Mouse (Mus musculus): ENCODE results near the gene Nfkb1.

Nfkb1 gene

GRCm38 (mm10) chr3:135702658-135703057 lies 11.3 kb upstream of the Nfkb1 start:
- no peak for DNase-seq (ENCODE audit: extremely low spot score, low read depth, low spot score)

DNA sequence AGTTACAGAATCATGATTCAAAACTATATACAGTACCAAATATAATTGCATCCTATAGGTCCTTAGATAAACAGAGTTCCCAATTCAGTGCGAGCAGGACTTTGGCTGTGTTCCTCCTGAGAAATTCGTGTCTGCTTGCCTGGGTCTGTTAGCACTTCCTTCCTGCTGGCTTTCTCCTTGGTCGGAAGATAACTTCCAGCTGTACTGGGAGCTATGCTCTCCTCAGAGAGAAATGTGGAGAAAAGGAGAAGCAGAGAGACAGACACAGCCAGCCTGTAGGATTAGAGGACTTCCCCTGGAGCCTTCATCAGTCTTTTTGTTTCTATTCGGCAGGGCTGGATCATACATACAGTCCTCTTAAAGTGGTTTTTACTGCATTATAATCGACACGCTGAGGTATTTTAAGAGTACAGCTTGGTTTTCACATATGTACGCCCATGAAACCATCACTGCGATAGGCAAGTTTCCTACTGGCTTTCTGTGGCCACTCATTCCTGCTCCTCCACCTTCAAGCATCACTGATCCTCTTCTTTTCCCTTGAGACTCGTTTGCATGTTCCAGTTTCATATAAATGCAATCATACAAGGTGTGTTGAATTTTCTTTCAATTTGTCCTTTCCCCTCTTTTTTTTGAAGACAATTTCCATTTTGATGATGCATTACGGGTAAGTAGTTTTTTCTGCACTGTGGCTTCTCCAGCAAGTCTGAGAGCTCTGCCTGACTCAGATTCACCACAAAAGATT lies 8.3 kb upstream of the Nfkb1 start:
- DNase-seq (ENCODE audit: extremely low spot score, low read depth, low spot score), result no peak

DNA sequence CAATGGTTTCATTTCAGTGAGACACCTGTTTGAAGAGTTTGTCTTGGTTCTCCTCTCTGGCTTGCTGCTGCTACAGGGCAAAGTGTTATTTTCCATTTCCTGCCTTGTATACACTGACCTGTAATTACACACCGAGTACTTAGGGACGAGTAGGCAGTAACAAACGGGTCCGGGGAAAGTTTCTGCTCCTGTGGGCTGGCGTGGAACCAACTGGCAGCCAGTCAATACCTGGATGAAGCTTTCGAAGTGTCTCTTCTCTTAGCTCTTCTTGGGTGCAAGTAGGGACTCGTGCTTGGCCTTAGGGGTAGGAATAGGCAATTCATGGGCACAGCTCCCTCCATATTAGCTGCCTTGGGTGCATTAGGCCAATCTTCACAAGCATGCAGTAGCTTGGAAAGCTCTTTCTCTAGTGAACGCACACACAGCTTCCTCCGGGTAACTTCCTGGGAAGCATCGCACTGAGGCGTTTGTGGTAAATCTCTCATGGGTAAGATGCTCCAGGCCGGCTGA lies 7.2 kb upstream of the Nfkb1 start:
- DNase-seq (ENCODE audit: extremely low spot score, low read depth, low spot score), result no peak

GRCm38 (mm10) chr3:135696262-135696661 lies 4.9 kb upstream of the Nfkb1 start:
- DNase-seq (ENCODE audit: extremely low spot score, low read depth, low spot score), result no peak

DNA sequence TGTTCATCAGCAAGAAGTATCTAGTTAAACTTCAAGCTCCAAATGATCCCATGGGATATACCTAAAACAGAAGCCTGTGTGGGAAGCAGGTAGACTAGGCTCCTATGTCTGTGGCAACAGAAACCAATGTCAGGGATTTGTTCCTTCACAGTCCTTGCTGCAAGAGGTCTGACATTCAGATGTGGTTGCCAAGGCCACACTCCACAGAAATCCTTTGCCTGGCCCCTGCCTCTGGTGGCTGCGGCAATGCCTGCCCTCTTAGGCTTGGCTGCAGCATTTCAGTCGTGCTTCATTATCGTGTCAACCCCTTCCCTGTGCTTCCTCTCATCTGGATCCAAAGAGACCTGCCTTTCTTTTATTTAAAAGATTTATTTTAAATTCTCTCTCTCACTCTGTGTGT lies 1.7 kb upstream of the Nfkb1 start:
- no peak for DNase-seq (ENCODE audit: extremely low spot score, low read depth, low spot score)

DNA sequence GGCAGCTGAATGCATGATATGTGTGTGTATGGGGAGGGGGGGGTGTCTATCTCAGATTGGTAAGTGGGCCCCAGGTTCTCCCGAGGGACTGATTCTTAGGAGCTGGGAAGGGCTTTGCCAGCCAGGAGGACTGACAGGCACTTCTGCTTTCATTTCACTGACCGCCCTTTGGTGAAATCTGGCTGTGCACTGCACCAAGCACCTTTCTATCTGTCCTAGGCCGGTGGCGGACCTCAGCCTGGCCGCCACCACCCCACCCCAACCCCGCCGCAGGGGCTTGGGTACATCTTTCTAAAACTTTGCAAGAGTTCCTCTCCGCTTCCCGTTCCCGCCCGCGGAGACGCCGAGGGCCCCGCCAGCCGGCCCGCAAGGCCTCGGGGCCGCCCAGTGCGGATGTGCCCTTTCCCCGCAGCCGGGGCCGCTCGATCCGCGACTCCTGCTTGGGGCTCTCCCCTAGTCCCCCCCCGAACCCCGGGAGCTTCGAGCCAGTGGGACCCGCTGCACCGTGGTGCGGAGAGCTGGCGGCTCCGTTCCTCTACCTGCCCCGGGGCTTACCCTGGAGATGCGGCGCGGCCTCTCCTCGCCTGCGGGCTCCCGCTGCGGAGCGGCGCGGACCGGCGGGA lies 668 bp downstream of the Nfkb1 start:
- no peak for DNase-seq (ENCODE audit: extremely low spot score, low read depth, low spot score)

- no peak for DNase-seq (ENCODE audit: extremely low spot score, low read depth, low spot score)
Measured at GRCm38 (mm10) chr3:135689773-135690567, 1.4 kb downstream of the Nfkb1 start.

DNA sequence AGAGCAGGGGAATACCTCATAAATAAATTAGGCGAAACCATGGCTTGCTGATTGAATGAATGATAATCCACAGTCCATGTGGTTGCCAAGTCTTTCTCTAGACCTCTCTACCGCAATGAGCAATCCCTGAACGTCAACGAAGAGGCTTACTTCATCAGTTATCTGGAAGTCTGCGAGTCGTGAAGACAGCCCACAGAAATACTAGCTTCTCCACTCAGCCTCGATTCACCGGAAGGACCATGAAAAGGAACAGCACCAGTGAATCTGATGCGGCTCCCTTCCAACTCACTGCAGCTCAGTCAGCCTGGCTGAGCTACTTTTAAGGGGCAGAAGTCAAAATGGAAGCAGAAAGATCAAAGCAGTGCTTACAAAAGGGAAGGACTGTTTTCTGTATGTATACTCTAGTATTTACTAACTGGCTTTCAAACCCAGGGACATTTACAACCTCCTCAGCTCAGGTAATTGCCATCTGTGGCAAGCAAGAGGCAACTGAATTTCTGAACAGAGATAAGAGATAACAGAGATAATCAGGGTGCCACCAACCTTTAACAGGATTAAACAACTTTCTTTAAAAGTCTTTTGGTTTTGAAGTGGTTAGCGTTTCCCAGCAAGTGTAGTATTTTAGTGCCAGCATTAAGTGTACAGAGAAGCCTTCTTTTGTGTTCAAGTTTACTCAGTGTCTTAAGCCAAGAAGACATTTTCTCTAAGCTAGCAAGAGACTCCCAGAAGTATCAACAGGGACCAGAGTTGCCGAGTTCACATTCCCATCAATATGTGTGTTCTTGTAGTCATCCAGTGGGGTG lies 2.2 kb downstream of the Nfkb1 start:
- no peak for DNase-seq (ENCODE audit: extremely low spot score, low read depth, low spot score)

- DNase-seq (ENCODE audit: extremely low spot score, low read depth, low spot score), result no peak
Measured at GRCm38 (mm10) chr3:135687965-135688364, 3.4 kb downstream of the Nfkb1 start.

GRCm38 (mm10) chr3:135686419-135686818 lies 4.9 kb downstream of the Nfkb1 start:
- no peak for DNase-seq (ENCODE audit: extremely low spot score, low read depth, low spot score)

GRCm38 (mm10) chr3:135683275-135683674 lies 8.1 kb downstream of the Nfkb1 start:
- DNase-seq (ENCODE audit: extremely low spot score, low read depth, low spot score), result no peak

DNA sequence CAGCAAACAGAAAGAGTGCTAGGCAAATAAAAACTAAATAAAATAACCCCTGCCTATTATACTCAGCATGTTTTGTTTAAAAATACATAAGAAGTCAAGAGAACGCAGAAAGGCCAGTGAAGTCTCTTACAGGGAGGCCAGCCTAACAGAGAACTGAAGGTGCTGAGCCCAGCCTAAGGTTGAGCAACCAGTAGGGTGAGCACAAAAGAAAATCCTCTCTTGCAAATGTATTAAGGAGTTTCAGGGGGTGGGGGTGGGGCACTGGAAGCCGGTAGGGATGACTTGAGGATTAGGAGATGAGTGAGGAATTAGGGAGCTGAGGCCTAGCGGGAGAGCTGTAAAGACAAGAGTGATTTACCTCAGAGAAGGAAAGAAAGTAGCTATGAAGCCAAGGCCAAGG lies 9.1 kb downstream of the Nfkb1 start:
- DNase-seq (ENCODE audit: extremely low spot score, low read depth, low spot score), result no peak

DNA sequence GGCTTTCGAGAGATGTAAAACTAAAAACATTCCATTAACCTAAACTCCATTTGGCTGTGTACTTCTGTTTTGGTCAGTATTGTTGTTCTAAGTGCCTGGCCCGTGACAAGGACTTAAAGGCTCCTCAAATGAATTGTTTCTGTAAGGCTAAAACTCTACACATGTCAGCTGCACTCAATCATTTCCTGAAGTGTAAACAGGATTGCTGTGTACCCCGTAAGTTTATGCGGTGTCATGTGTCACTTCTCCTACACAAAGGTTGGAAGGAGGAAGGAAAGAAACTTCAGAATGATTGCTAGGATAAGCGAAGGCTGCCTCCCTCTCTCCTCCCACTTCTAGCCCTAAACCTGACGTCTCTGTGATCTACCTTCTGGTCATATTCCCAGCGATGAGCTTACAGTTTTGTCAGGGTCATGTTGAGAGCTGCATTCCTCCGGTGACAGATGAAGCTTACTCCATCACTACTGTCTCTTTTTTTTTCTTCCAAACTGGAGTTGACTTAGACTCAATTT lies 10.0 kb downstream of the Nfkb1 start:
- no peak for DNase-seq (ENCODE audit: extremely low spot score, low read depth, low spot score)

DNA sequence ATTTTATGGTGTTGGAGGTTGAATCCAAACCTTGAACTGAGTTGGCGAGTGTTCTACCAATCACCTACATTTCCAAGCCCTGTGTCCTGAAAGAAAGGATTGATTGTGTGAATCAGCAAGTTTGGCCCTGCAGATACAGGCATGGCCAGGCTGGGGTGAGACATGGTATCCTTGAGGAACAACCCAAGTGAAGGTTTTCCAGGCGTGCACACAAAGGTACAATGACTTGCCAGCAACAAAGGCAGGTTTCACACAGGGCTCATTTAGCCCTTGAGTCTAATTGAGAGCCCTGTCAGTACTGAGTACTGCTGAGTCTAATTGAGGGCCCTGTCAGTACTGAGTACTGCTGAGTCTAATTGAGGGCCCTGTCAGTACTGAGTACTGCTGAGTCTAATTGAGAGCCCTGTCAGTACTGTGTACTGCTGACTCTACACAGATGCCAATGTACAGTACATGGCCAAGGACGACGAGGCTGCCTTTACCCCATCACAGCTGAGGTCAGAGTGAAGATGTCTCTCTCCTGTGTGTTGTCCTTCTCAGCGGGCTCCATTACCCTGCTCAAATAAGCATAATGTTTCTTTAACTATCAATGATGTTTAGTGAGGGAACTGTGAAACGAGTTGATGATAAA lies 11.0 kb downstream of the Nfkb1 start:
- DNase-seq (ENCODE audit: extremely low spot score, low read depth, low spot score), result no peak

DNA sequence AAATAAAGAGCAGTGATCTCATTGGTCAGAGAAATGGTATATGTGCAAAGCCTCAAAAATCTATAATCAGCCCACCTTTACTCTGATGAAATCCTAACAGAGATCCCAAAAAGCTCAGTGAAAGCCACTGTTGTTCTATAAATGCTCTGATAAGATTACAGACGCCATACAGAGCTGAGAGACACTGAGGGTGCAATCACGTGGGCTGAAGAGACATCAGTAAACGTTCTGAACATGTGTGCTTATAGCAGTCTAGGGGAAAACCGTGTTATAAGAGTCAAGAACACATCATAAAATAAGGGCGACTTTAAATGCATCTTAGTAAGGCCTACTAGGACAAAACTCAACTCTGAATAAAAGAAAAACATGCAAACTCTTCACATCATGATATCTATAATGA lies 14.3 kb downstream of the Nfkb1 start:
- no peak for DNase-seq (ENCODE audit: extremely low spot score, low read depth, low spot score)

GRCm38 (mm10) chr3:135676364-135676763 lies 15.0 kb downstream of the Nfkb1 start:
- DNase-seq (ENCODE audit: extremely low spot score, low read depth, low spot score), result no peak

GRCm38 (mm10) chr3:135675480-135675879 lies 15.9 kb downstream of the Nfkb1 start:
- no peak for DNase-seq (ENCODE audit: extremely low spot score, low read depth, low spot score)

GRCm38 (mm10) chr3:135674716-135675392 lies 16.5 kb downstream of the Nfkb1 start:
- DNase-seq (ENCODE audit: extremely low spot score, low read depth, low spot score), result no peak

DNA sequence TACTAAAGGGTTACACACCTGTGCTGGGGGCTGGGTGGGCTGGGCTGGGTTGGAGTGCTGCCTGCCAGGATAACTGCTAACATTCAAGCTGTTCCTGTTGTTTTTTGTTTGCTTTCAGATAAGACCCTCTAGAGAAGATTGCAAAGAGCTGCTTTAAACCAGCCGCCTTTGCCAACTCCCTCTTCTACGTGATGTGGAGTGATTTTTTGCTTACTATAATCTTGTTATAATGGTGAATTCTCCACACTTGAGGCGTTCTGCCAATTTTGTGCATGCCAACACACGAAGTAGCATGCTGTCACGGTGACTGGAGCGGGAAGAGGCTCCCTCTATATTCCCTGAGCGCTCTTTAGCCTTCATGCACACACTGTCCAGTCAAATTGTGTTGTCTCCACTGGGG lies 17.7 kb downstream of the Nfkb1 start:
- DNase-seq (ENCODE audit: extremely low spot score, low read depth, low spot score), result no peak

- DNase-seq (ENCODE audit: extremely low spot score, low read depth, low spot score), result no peak
Measured at GRCm38 (mm10) chr3:135673041-135673440, 18.3 kb downstream of the Nfkb1 start.

All from hindlimb bud, embryonic 11.5 days (tissue).